Mouse (Mus musculus): Measurements from ENCODE around the gene Slc16a9. TPM values are rescaled to one million over a fixed set of nuclear protein-coding genes. Genes with fewer than 3 reads are reported as not detected.

The Slc16a9 gene
- polyA plus RNA-seq, 1 experiment from 2014 or later: 6.3 TPM

DNA sequence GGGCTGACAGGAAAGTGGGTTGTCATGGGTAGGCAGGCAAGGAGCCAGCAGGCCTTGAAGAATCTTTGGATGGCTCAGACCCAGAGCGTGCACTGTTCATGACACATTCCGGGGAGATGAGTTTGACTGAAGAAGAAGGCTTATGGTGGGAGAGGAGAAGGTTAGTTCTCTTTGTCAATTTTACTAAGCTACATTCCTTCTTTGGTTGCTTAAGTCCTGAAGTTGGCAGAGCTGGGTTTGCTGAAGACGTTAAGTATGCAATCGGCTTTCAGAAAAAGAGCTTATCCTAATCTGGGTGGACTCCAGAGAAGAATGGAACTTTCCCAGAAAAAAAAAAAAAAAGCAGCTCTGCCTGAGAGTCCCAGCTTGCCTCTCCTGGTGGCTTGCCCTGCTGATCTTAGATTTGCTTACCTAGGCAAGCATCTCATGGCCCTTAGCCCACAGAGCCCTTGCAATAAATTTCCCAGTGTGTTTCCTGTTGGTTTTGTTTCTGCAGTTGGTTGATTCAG lies 18.8 kb downstream of the Slc16a9 start:
- 67% methylated on average over 4 of the region's 4 CpGs for WGBS
- Histone ChIP-seq H3K4me2 (no peak overlapping the region), H3K27ac (ENCODE audit: low read depth) (no peak overlapping the region), H3K27me3 (ENCODE audit: insufficient read depth, low read length) (no peaks in the 10 kb centered on the region), H3K4me3 (ENCODE audit: low read depth, low read length) (no peak overlapping the region), H3K9ac (no peak overlapping the region), H3K9me3 (ENCODE audit: low read depth, low read length) (no peaks in the 10 kb centered on the region), H3K36me3 (ENCODE audit: insufficient read depth) (no peaks in the 10 kb centered on the region), H3K4me1 (ENCODE audit: insufficient read depth) (no peaks in the 10 kb centered on the region)
- DNase-seq: no peak
- no peak for ATAC-seq (ENCODE audit: insufficient read depth)
- no peak for TF ChIP-seq CTCF (IDR thresholded peaks at IDR 0.05; ENCODE audit: low read depth)

DNA sequence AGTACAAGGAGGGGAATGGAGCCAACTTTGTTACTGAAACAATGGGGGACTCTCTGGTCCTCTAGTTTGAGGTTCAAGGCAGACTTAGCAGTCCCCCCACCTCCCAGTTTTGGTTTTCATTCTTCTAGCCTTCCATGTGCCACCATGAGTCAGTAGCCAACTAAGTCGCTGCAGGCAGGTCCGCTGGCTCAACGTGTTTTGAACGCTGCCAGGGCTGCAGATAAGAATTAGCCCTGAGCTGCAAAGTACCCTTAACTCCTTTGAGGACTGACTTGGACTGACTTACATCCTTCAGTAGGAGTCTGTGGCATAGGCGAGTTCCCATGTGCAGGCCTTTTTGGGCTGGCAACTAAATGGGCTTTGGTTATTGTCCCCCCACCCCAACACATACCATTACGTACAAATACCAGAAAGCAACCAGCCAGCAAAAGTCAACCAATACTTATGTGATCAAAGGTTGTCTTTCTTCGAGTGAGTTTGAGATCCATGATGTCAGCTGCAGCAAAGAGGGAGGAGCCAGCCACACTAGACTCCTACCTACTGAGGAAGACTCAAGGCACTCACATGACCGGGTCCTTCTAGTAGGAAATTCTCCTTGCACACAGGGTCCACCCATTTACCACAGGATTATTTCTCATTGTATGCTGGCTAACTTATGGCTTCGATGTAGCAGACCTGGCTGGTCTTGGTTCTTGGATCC lies 19.6 kb downstream of the Slc16a9 start:
- 76% methylated on average over 9 of the region's 9 CpGs for WGBS
- Histone ChIP-seq H3K36me3 (ENCODE audit: insufficient read depth) (no peaks in the 10 kb centered on the region), H3K4me2 (no peak overlapping the region), H3K27ac (ENCODE audit: low read depth) (no peak overlapping the region), H3K9me3 (ENCODE audit: low read depth, low read length) (no peaks in the 10 kb centered on the region), H3K9ac (no peak overlapping the region), H3K4me1 (ENCODE audit: insufficient read depth) (no peaks in the 10 kb centered on the region), H3K4me3 (ENCODE audit: low read depth, low read length) (no peak overlapping the region), H3K27me3 (ENCODE audit: insufficient read depth, low read length) (no peaks in the 10 kb centered on the region)
- no peak for TF ChIP-seq CTCF (IDR thresholded peaks at IDR 0.05; ENCODE audit: low read depth)
- ATAC-seq (ENCODE audit: insufficient read depth) (no peak), DNase-seq (no peak)

DNA sequence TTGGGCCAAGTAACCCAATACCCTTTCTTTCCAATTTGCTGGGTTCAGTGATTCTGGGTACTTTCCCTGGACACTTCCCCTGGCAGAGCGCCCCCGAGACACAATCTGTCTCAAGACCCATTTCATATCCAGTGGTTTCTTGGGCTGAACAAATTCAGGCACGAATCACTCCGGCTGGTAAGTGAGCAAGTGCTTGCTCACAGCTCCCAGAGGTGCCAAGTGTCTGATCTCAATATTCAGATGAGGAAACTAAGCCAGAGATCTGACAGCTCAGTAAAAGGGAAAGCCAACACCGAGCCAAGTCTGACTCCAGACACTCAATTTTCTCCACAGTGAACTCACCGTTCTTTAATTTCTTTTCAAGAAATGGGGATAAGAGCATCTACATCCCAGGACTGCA lies 21.6 kb downstream of the Slc16a9 start:
- H3K9ac ChIP-seq: no peak overlapping the region
- H3K4me2 ChIP-seq: no peak overlapping the region
- 83% methylated on average over 6 of the region's 6 CpGs for WGBS
- no peak overlapping the region for H3K4me3 ChIP-seq (ENCODE audit: low read depth, low read length)
- no peak overlapping the region for H3K27ac ChIP-seq (ENCODE audit: low read depth)
- no peaks in the 10 kb centered on the region for H3K36me3 ChIP-seq (ENCODE audit: insufficient read depth)
- TF ChIP-seq CTCF (IDR thresholded peaks at IDR 0.05; ENCODE audit: low read depth): no peak
- no peaks in the 10 kb centered on the region for H3K27me3 ChIP-seq (ENCODE audit: insufficient read depth, low read length)
- no peaks in the 10 kb centered on the region for H3K9me3 ChIP-seq (ENCODE audit: low read depth, low read length)
- DNase-seq: no peak
- no peaks in the 10 kb centered on the region for H3K4me1 ChIP-seq (ENCODE audit: insufficient read depth)
- no peak for ATAC-seq (ENCODE audit: insufficient read depth)

DNA sequence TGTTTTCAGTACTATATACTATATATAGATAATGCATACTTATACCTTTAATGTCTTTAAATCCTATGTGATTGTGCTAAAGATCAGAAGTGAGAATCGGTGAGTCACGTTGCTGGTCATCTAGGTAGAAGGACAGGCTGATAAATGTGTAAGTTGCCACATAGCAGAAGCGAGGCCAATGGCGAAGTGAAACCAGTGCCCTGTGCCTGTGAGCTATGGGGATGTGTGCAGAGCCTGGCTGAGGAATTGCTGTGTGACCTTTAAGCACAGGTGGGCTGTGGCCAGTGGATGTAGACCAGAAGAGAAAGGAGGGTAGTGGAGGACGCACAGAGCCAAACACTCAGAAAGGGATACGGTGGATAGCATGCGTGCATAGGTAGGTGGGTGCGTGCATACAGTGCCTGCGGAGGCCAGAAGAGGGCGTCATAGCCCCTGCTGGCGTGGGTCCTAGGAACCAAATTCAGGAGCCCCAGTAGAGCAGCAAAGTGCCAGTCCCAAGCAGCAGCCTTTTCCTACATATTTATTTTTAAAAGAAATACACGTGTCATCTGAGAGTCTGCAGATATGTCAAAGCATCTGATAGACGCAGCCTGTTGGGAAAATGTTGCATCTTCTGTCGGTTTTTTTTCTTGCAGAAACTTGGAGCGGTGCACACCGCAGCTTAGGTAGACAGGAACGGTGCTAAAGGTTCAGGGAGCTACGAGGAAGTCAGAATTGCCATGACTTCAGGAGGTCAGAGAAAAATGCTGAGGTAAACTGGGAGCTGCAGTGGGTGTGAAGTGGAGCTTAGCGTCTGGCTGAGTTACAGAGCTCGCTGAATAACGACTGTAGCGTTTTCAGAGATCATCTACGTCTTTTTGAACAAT lies 23.9 kb downstream of the Slc16a9 start:
- WGBS: 69% methylated on average over 23 of the region's 23 CpGs
- Histone ChIP-seq H3K27me3 (ENCODE audit: insufficient read depth, low read length) (no peaks in the 10 kb centered on the region), H3K27ac (ENCODE audit: low read depth) (no peak overlapping the region), H3K4me3 (ENCODE audit: low read depth, low read length) (no peak overlapping the region), H3K9ac (no peak overlapping the region), H3K9me3 (ENCODE audit: low read depth, low read length) (no peaks in the 10 kb centered on the region), H3K4me2 (no peak overlapping the region), H3K4me1 (ENCODE audit: insufficient read depth) (no peaks in the 10 kb centered on the region), H3K36me3 (ENCODE audit: insufficient read depth) (no peaks in the 10 kb centered on the region)
- no peak for ATAC-seq (ENCODE audit: insufficient read depth)
- DNase-seq: no peak
- no peak for TF ChIP-seq CTCF (IDR thresholded peaks at IDR 0.05; ENCODE audit: low read depth)

DNA sequence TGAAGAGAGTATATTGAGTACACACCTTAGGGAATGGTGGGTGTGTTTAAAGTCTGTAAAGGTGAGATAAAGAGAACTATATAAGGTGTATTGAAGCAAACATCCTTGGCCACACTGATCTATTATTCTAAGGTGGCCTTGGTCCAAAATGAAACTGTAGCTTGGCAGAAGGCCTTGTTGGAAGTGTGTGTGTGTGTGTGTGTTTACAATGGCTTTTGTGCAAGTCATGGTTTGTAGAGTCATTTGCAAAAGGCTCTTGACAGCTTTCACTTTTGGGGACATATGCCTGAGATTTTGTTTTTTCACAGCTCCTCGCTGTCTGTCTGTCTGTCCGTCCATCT lies 24.5 kb downstream of the Slc16a9 start:
- H3K27ac ChIP-seq (ENCODE audit: low read depth): no peak overlapping the region
- no peaks in the 10 kb centered on the region for H3K9me3 ChIP-seq (ENCODE audit: low read depth, low read length)
- H3K36me3 ChIP-seq (ENCODE audit: insufficient read depth): no peaks in the 10 kb centered on the region
- no peak overlapping the region for H3K4me2 ChIP-seq
- DNase-seq (peak; percentile 43), ATAC-seq (ENCODE audit: insufficient read depth) (no peak)
- no peaks in the 10 kb centered on the region for H3K4me1 ChIP-seq (ENCODE audit: insufficient read depth)
- 85% methylated on average over 2 of the region's 2 CpGs for WGBS
- H3K9ac ChIP-seq: no peak overlapping the region
- H3K27me3 ChIP-seq (ENCODE audit: insufficient read depth, low read length): no peaks in the 10 kb centered on the region
- no peak overlapping the region for H3K4me3 ChIP-seq (ENCODE audit: low read depth, low read length)
- no peak for TF ChIP-seq CTCF (IDR thresholded peaks at IDR 0.05; ENCODE audit: low read depth)

DNA sequence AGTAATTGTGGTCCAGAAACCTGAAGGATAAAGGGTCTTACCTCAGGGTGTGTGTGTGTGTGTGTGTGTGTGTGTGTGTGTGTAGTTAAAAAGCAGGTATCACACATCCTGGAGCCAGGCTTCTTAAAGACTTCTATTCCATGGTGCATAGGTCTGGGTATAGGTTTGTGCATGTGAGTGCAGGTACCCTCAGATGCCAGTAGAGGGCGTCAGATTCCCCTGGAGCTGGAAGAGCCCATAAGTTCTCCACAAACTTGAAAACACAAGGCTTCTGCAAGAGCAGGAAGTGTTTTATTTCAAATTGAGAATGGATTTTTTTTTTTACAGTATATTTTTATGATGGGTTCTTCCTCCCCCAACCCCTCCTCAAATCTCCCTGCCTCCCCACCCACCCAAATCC lies 31.8 kb downstream of the Slc16a9 start:
- Histone ChIP-seq H3K4me3 (ENCODE audit: low read depth, low read length) (no peak overlapping the region), H3K9me3 (ENCODE audit: low read depth, low read length) (no peaks in the 10 kb centered on the region), H3K27me3 (ENCODE audit: insufficient read depth, low read length) (no peaks in the 10 kb centered on the region), H3K27ac (ENCODE audit: low read depth) (no peak overlapping the region), H3K9ac (no peak overlapping the region), H3K4me1 (ENCODE audit: insufficient read depth) (no peaks in the 10 kb centered on the region), H3K4me2 (no peak overlapping the region), H3K36me3 (ENCODE audit: insufficient read depth) (no peaks in the 10 kb centered on the region)
- 0 out of 2 replicates have a peak, but pooled peaks have one; percentile 3 for TF ChIP-seq CTCF (IDR thresholded peaks at IDR 0.05; ENCODE audit: low read depth)
- no peak for DNase-seq
- ATAC-seq (ENCODE audit: insufficient read depth): no peak
- 61% methylated on average over 1 of the region's 1 CpGs for WGBS

DNA sequence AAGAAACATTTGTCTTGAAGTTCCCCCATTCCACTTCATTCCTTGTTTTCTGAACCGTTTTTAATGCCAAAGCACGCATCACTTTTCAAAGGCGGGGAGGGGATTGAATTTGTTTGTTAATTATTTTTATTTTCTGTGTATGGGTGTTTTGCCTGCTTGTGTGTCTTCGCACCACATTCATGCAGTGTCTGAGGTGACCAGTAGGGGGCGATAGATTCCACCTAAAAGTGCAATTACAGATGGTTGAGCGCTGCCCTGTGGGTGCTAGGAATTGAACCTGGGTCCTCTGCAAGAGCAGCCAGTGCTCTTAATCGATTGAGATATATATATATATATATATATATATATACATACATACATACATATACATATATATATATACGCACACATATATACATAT lies 34.4 kb downstream of the Slc16a9 start:
- ATAC-seq (ENCODE audit: insufficient read depth) (no peak), DNase-seq (no peak)
- Histone ChIP-seq H3K9ac (no peak overlapping the region), H3K36me3 (ENCODE audit: insufficient read depth) (0 out of 2 replicates have a peak, but pooled peaks cover 4% of the 10 kb centered on the region), H3K4me1 (ENCODE audit: insufficient read depth) (no peaks in the 10 kb centered on the region), H3K27ac (ENCODE audit: low read depth) (no peak overlapping the region), H3K27me3 (ENCODE audit: insufficient read depth, low read length) (no peaks in the 10 kb centered on the region), H3K4me3 (ENCODE audit: low read depth, low read length) (no peak overlapping the region), H3K4me2 (no peak overlapping the region), H3K9me3 (ENCODE audit: low read depth, low read length) (no peaks in the 10 kb centered on the region)
- TF ChIP-seq CTCF (IDR thresholded peaks at IDR 0.05; ENCODE audit: low read depth): peak; percentile 47
- 78% methylated on average over 8 of the region's 8 CpGs for WGBS
